ENCODE assay signal across 8 mouse cellular contexts in the genomic region with DNA sequence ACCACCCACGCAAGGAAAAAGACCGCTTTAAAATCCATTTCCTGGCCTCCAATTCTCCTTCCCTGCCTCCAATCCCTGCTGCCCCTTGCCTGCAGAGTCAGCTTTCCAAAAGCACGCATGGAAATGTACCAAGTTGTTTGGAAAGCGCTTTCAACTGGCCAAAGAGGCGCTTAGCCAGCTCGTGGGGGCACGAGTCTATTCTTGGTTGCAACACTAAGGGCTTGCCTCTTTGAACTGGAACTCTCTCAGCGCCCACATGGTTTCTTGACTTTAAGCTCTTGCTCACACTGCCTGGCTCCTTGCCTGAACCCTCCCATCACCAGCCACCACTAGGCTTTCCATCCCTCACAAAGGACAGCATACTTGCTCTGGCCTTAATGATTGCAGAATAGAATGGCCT. TPM values are rescaled to one million over a fixed set of nuclear protein-coding genes. Genes with fewer than 3 reads are reported as not detected.
DNase-seq lines count a peak whose midpoint lies in the region; ATAC-seq lines count a peak whose summit lies in the region.

No protein-coding gene starts in this region.

- no peaks in the 10 kb centered on the region for H3K9me3 ChIP-seq in midbrain, embryonic 10.5 days (replicated peaks)
- no peaks in the 10 kb centered on the region for H3K9me3 ChIP-seq in midbrain, embryonic 13.5 days
- H3K9me3 ChIP-seq in embryonic facial prominence, embryonic 12.5 days = no peaks in the 10 kb centered on the region
- no peaks in the 10 kb centered on the region for H3K9me3 ChIP-seq in heart, embryonic 15.5 days (replicated peaks)

- peak overlapping the region; percentile 62; the same call in 1 of the 2 replicates for H3K27ac ChIP-seq in midbrain, embryonic 10.5 days (replicated peaks)
- H3K27ac ChIP-seq in midbrain, embryonic 13.5 days = no peak overlapping the region
- no peak overlapping the region for H3K27ac ChIP-seq in embryonic facial prominence, embryonic 12.5 days
- peak overlapping the region; percentile 63 for H3K27ac ChIP-seq in heart, embryonic 15.5 days

- H3K9ac ChIP-seq in midbrain, embryonic 13.5 days (replicated peaks) = no peak overlapping the region
- no peak overlapping the region for H3K9ac ChIP-seq in embryonic facial prominence, embryonic 12.5 days
- H3K9ac ChIP-seq in heart, embryonic 15.5 days = no peak overlapping the region

- WGBS in midbrain, embryonic 10.5 days = 81% methylated on average over 8 of the region's 8 CpGs
- 85% methylated on average over 8 of the region's 8 CpGs for WGBS in midbrain, embryonic 13.5 days
- WGBS in embryonic facial prominence, embryonic 12.5 days = 84% methylated on average over 8 of the region's 8 CpGs
- 37% methylated on average over 8 of the region's 8 CpGs for WGBS in heart, embryonic 15.5 days

- peaks cover 29% of the 10 kb centered on the region for H3K4me1 ChIP-seq in midbrain, embryonic 10.5 days
- peaks cover 11% of the 10 kb centered on the region for H3K4me1 ChIP-seq in midbrain, embryonic 13.5 days (replicated peaks)
- H3K4me1 ChIP-seq in embryonic facial prominence, embryonic 12.5 days = peaks cover 6% of the 10 kb centered on the region; the same call in 1 of the 2 replicates
- peaks cover 16% of the 10 kb centered on the region for H3K4me1 ChIP-seq in heart, embryonic 15.5 days (replicated peaks)

- no peaks in the 10 kb centered on the region for H3K36me3 ChIP-seq in midbrain, embryonic 10.5 days
- H3K36me3 ChIP-seq in midbrain, embryonic 13.5 days = no peaks in the 10 kb centered on the region
- no peaks in the 10 kb centered on the region for H3K36me3 ChIP-seq in embryonic facial prominence, embryonic 12.5 days
- H3K36me3 ChIP-seq in heart, embryonic 15.5 days = no peaks in the 10 kb centered on the region

- H3K4me2 ChIP-seq in midbrain, embryonic 13.5 days (replicated peaks) = no peak overlapping the region
- peak overlapping the region; percentile 35; the same call in 1 of the 2 replicates for H3K4me2 ChIP-seq in embryonic facial prominence, embryonic 12.5 days (replicated peaks)
- peak overlapping the region; percentile 62 for H3K4me2 ChIP-seq in heart, embryonic 15.5 days

- H3K27me3 ChIP-seq in midbrain, embryonic 10.5 days (ENCODE audit: low read depth, poor library complexity, severe bottlenecking) = no peaks in the 10 kb centered on the region
- peaks cover 3% of the 10 kb centered on the region; the same call in 1 of the 2 replicates for H3K27me3 ChIP-seq in midbrain, embryonic 13.5 days
- H3K27me3 ChIP-seq in embryonic facial prominence, embryonic 12.5 days = peaks cover 3% of the 10 kb centered on the region; the same call in 1 of the 2 replicates
- peaks cover 8% of the 10 kb centered on the region; the same call in 1 of the 2 replicates for H3K27me3 ChIP-seq in heart, embryonic 15.5 days

- no peak for DNase-seq in midbrain, embryonic 10.5 days (ENCODE audit: low spot score)
- DNase-seq in right cerebral cortex, adult 18-20 months = no peak
- DNase-seq in thymus, postnatal 10 days (ENCODE audit: low spot score in 2 of 2) = no peak
- DNase-seq in natural killer cell, adult 2 months (ENCODE audit: low spot score in 2 of 2) = no peak

- no peak overlapping the region for H3K4me3 ChIP-seq in midbrain, embryonic 10.5 days
- H3K4me3 ChIP-seq in midbrain, embryonic 13.5 days (replicated peaks) = no peak overlapping the region
- H3K4me3 ChIP-seq in embryonic facial prominence, embryonic 12.5 days = no peak overlapping the region
- H3K4me3 ChIP-seq in heart, embryonic 15.5 days = peak overlapping the region; percentile 30

- ATAC-seq in midbrain, embryonic 13.5 days = no peak
- no peak for ATAC-seq in embryonic facial prominence, embryonic 12.5 days (ENCODE audit: insufficient number of reproducible peaks, insufficient read depth, low FRiP score, low TSS enrichment)
- ATAC-seq in heart, embryonic 15.5 days (replicated peaks; ENCODE audit: insufficient number of reproducible peaks, insufficient read depth, low FRiP score, low read depth) = peak; percentile 77; the same call in 1 of the 2 replicates
- 0 out of 2 replicates have a peak, but pooled peaks have one; percentile 18 for ATAC-seq in megakaryocyte, adult 5-6 weeks (ENCODE audit: poor library complexity, severe bottlenecking)

RNA-seq across cellular contexts. Expression of a gene that starts 13.2 kb away (rescaled TPM):
- polyA plus RNA-seq in midbrain, embryonic 10.5 days (2016; fragmentation: Nextera tagmentation; extraction: Ambion mirVana) = 0.65 and 1.1 TPM in 2 replicates
- 0.32 and 0.40 TPM in 2 replicates for polyA plus RNA-seq in midbrain, embryonic 13.5 days (2015; fragmentation: Nextera tagmentation; extraction: Ambion mirVana)
- 5.2 and 5.9 TPM in 2 replicates for polyA plus RNA-seq in embryonic facial prominence, embryonic 12.5 days (2016; fragmentation: Nextera tagmentation; extraction: Ambion mirVana)
- polyA plus RNA-seq in heart, embryonic 15.5 days (2015; fragmentation: Nextera tagmentation; extraction: Ambion mirVana) = 6.2 and 7.2 TPM in 2 replicates
- total RNA-seq in megakaryocyte, adult 5-6 weeks (2015) = 0.22 and 1.9 TPM in 2 replicates
- total RNA-seq in megakaryocyte, adult 5-6 weeks (2017) = 0.37 and 1.2 TPM in 2 replicates

Comparison
In these comparisons a context has a peak if more than half of its experiments do, and no peak if none do; other contexts are left out.
1. H3K27ac ChIP-seq: peak in midbrain, embryonic 10.5 days (single experiment) and heart, embryonic 15.5 days (single experiment); none in midbrain, embryonic 13.5 days (single experiment) and embryonic facial prominence, embryonic 12.5 days (single experiment).
2. ATAC-seq: peak in heart, embryonic 15.5 days (single experiment) and megakaryocyte, adult 5-6 weeks (single experiment); none in midbrain, embryonic 13.5 days (single experiment) and embryonic facial prominence, embryonic 12.5 days (single experiment).